ENCODE assay signal across 16 mouse cellular contexts in genomic region chr16:20454155-20454654, GRCm38 (mm10).
"Had no signal": no experiment of that assay in that cellular context is flagged by ENCODE, and none has a peak within 500 bp of the region (broad histone marks: within the 10 kb centered on the region; RNA-seq: fewer than 3 reads in every experiment).

No protein-coding gene starts in this region.

- H3K4me1 ChIP-seq: kidney, embryonic 15.5 days; lung, embryonic 15.5 days; midbrain, embryonic 13.5 days; neural tube, embryonic 15.5 days had no signal

- DNase-seq: kidney, adult 18-20 months; kidney, postnatal 14 days; layer of hippocampus, postnatal 36 days; liver; liver, embryonic 13.5 days; liver, postnatal 0 days; lung, postnatal 14 days; right cerebral cortex, adult 18-20 months; right cerebral cortex, postnatal 25 days; thymus, postnatal 4 days had no signal

- H3K9ac ChIP-seq: kidney, embryonic 15.5 days; limb, embryonic 12.5 days; liver, embryonic 13.5 days; liver, postnatal 0 days; lung, embryonic 15.5 days; midbrain, embryonic 13.5 days; neural tube, embryonic 15.5 days had no signal

- H3K27me3 ChIP-seq: kidney, embryonic 15.5 days; limb, embryonic 12.5 days; liver, embryonic 13.5 days; lung, embryonic 15.5 days; midbrain, embryonic 13.5 days; neural tube, embryonic 15.5 days had no signal

- H3K27ac ChIP-seq: kidney, embryonic 15.5 days; limb, embryonic 12.5 days; liver, embryonic 13.5 days; lung, embryonic 15.5 days; midbrain, embryonic 13.5 days; neural tube, embryonic 15.5 days; stomach, postnatal 0 days had no signal

- H3K9me3 ChIP-seq: kidney, embryonic 15.5 days; limb, embryonic 12.5 days; liver, embryonic 13.5 days; lung, embryonic 15.5 days; midbrain, embryonic 13.5 days; neural tube, embryonic 15.5 days had no signal

- H3K36me3 ChIP-seq: kidney, embryonic 15.5 days; limb, embryonic 12.5 days; liver, embryonic 13.5 days; lung, embryonic 15.5 days; midbrain, embryonic 13.5 days; neural tube, embryonic 15.5 days had no signal

- ATAC-seq: liver, postnatal 0 days; midbrain, embryonic 13.5 days had no signal

- H3K4me3 ChIP-seq: kidney, embryonic 15.5 days; limb, embryonic 12.5 days; liver, embryonic 13.5 days; lung, embryonic 15.5 days; midbrain, embryonic 13.5 days; neural tube, embryonic 15.5 days had no signal
